Comparison of ENCODE assay signal across 8 mouse cellular contexts in the genomic region with DNA sequence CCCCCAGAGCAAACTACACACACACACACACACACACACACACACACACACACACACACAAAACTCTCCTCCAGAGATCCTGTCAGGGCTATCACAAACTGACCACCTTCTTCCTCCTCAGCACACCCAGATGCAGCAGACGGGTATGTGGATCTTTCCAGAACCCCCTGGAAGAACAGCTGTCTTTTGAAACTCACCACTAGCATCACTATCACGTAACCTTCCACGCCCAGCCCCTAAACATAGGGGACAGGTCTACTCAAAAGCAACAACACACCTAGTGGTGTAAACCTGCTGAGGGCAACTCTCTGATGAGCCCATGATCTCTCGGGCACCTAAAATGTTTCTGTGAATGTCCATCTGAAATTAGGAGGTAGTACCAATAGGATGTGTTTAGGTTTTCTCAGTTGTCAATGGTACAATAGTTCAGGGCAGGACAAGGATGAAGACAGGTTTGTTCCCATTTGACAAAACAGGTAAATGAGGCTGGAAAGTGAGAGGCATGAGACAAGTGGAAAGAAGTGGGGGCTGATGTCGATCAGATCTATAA. TPM values are rescaled to one million over a fixed set of nuclear protein-coding genes. Genes with fewer than 3 reads are reported as not detected.
DNase-seq lines count a peak whose midpoint lies in the region; ATAC-seq lines count a peak whose summit lies in the region.

No protein-coding gene starts in this region.

- H3K9me3 ChIP-seq in lung, embryonic 15.5 days = no peaks in the 10 kb centered on the region
- no peaks in the 10 kb centered on the region for H3K9me3 ChIP-seq in embryonic facial prominence, embryonic 13.5 days
- no peaks in the 10 kb centered on the region for H3K9me3 ChIP-seq in intestine, embryonic 16.5 days (ENCODE audit: control insufficient read depth, low read length)
- H3K9me3 ChIP-seq in neural tube, embryonic 15.5 days (replicated peaks) = no peaks in the 10 kb centered on the region

- no peaks in the 10 kb centered on the region for H3K27me3 ChIP-seq in lung, embryonic 15.5 days
- peaks cover 5% of the 10 kb centered on the region; the same call in 1 of the 2 replicates for H3K27me3 ChIP-seq in embryonic facial prominence, embryonic 13.5 days
- H3K27me3 ChIP-seq in intestine, embryonic 16.5 days (replicated peaks; ENCODE audit: control insufficient read depth, insufficient read depth, low read length) = no peaks in the 10 kb centered on the region
- peaks cover 14% of the 10 kb centered on the region for H3K27me3 ChIP-seq in neural tube, embryonic 15.5 days (replicated peaks)

- WGBS in lung, embryonic 15.5 days = 39% methylated on average over 5 of the region's 5 CpGs
- WGBS in embryonic facial prominence, embryonic 13.5 days = 66% methylated on average over 5 of the region's 5 CpGs
- WGBS in intestine, embryonic 16.5 days = 60% methylated on average over 5 of the region's 5 CpGs
- 71% methylated on average over 5 of the region's 5 CpGs for WGBS in neural tube, embryonic 15.5 days

- H3K36me3 ChIP-seq in lung, embryonic 15.5 days = no peaks in the 10 kb centered on the region
- no peaks in the 10 kb centered on the region for H3K36me3 ChIP-seq in embryonic facial prominence, embryonic 13.5 days
- H3K36me3 ChIP-seq in intestine, embryonic 16.5 days (ENCODE audit: control insufficient read depth, insufficient read depth, low read length) = no peaks in the 10 kb centered on the region
- H3K36me3 ChIP-seq in neural tube, embryonic 15.5 days = no peaks in the 10 kb centered on the region

- H3K27ac ChIP-seq in lung, embryonic 15.5 days = no peak overlapping the region
- no peak overlapping the region for H3K27ac ChIP-seq in embryonic facial prominence, embryonic 13.5 days
- H3K27ac ChIP-seq in intestine, embryonic 16.5 days (ENCODE audit: low read length) = no peak overlapping the region
- H3K27ac ChIP-seq in neural tube, embryonic 15.5 days (replicated peaks) = no peak overlapping the region

- H3K4me2 ChIP-seq in lung, embryonic 15.5 days = peak overlapping the region; percentile 90
- peak overlapping the region; percentile 94 for H3K4me2 ChIP-seq in embryonic facial prominence, embryonic 13.5 days
- peak overlapping the region; percentile 90 for H3K4me2 ChIP-seq in intestine, embryonic 16.5 days (ENCODE audit: low read depth, low read length)
- peak overlapping the region; percentile 94; the same call in 1 of the 2 replicates for H3K4me2 ChIP-seq in neural tube, embryonic 15.5 days

- no peak for ATAC-seq in lung, embryonic 15.5 days (ENCODE audit: borderline replicate concordance, extremely low read depth, low FRiP score, low TSS enrichment)
- no peak for ATAC-seq in embryonic facial prominence, embryonic 13.5 days (ENCODE audit: insufficient number of reproducible peaks, insufficient read depth, low FRiP score, low TSS enrichment, low read depth)
- ATAC-seq in intestine, embryonic 16.5 days = no peak
- ATAC-seq in neural tube, embryonic 15.5 days (ENCODE audit: low FRiP score) = no peak

- peaks cover 47% of the 10 kb centered on the region for H3K4me1 ChIP-seq in lung, embryonic 15.5 days
- H3K4me1 ChIP-seq in embryonic facial prominence, embryonic 13.5 days = peaks cover 51% of the 10 kb centered on the region
- H3K4me1 ChIP-seq in intestine, embryonic 16.5 days (ENCODE audit: control insufficient read depth, insufficient read depth, low read length) = peaks cover 29% of the 10 kb centered on the region
- peaks cover 15% of the 10 kb centered on the region for H3K4me1 ChIP-seq in neural tube, embryonic 15.5 days

- no peak for DNase-seq in lung, postnatal 14 days
- DNase-seq in urinary bladder, postnatal 10 days (ENCODE audit: low spot score) = no peak
- no peak for DNase-seq in urinary bladder, adult 18-20 months (ENCODE audit: low spot score in 2 of 2)
- no peak for DNase-seq in kidney, adult 9 months

- H3K9ac ChIP-seq in lung, embryonic 15.5 days = peak overlapping the region; percentile 57; the same call in 1 of the 2 replicates
- H3K9ac ChIP-seq in embryonic facial prominence, embryonic 13.5 days = 0 out of 2 replicates have a peak overlapping the region, but pooled peaks have one; percentile 17
- 0 out of 2 replicates have a peak overlapping the region, but pooled peaks have one; percentile 20 for H3K9ac ChIP-seq in intestine, embryonic 16.5 days (ENCODE audit: low read depth, low read length)
- H3K9ac ChIP-seq in neural tube, embryonic 15.5 days (replicated peaks) = no peak overlapping the region

- H3K4me3 ChIP-seq in lung, embryonic 15.5 days = peak overlapping the region; percentile 66
- peak overlapping the region; percentile 56; the same call in 1 of the 2 replicates for H3K4me3 ChIP-seq in embryonic facial prominence, embryonic 13.5 days
- peak overlapping the region; percentile 67 for H3K4me3 ChIP-seq in intestine, embryonic 16.5 days (ENCODE audit: low read length)
- peak overlapping the region; percentile 57; the same call in 1 of the 2 replicates for H3K4me3 ChIP-seq in neural tube, embryonic 15.5 days (replicated peaks)

RNA-seq across cellular contexts. Expression of a gene that starts 1.8 kb away (rescaled TPM):
- 12.3 and 12.5 TPM in 2 replicates for polyA plus RNA-seq in lung, embryonic 15.5 days (2015; fragmentation: Nextera tagmentation; extraction: Ambion mirVana)
- 4.9 and 5.0 TPM in 2 replicates for polyA plus RNA-seq in embryonic facial prominence, embryonic 13.5 days (2015; fragmentation: Nextera tagmentation; extraction: Ambion mirVana)
- 10.7 and 10.9 TPM in 2 replicates for polyA plus RNA-seq in intestine, embryonic 16.5 days (2015; fragmentation: Nextera tagmentation; extraction: Ambion mirVana)
- polyA plus RNA-seq in neural tube, embryonic 15.5 days (2015; fragmentation: Nextera tagmentation; extraction: Ambion mirVana) = 1.5 and 4.2 TPM in 2 replicates

RNA-seq across cellular contexts. Expression of a gene that starts 41.5 kb away (rescaled TPM):
- 12.0 and 13.1 TPM in 2 replicates for polyA plus RNA-seq in lung, embryonic 15.5 days (2015; fragmentation: Nextera tagmentation; extraction: Ambion mirVana)
- 12.0 and 18.7 TPM in 2 replicates for polyA plus RNA-seq in embryonic facial prominence, embryonic 13.5 days (2015; fragmentation: Nextera tagmentation; extraction: Ambion mirVana)
- polyA plus RNA-seq in intestine, embryonic 16.5 days (2015; fragmentation: Nextera tagmentation; extraction: Ambion mirVana) = 20.2 and 21.5 TPM in 2 replicates
- 11.3 and 11.9 TPM in 2 replicates for polyA plus RNA-seq in neural tube, embryonic 15.5 days (2015; fragmentation: Nextera tagmentation; extraction: Ambion mirVana)
